Mouse (Mus musculus): ENCODE measurements around the gene Pdf. TPM values are rescaled to one million over a fixed set of nuclear protein-coding genes. Genes with fewer than 3 reads are reported as not detected.
A peak's percentile ranks its signal among the peaks of the same experiment; 100 is the strongest.

The Pdf gene
- 28.3 and 29.4 TPM in 2 replicates for polyA plus RNA-seq (2015; fragmentation: Nextera tagmentation; extraction: Ambion mirVana)

DNA sequence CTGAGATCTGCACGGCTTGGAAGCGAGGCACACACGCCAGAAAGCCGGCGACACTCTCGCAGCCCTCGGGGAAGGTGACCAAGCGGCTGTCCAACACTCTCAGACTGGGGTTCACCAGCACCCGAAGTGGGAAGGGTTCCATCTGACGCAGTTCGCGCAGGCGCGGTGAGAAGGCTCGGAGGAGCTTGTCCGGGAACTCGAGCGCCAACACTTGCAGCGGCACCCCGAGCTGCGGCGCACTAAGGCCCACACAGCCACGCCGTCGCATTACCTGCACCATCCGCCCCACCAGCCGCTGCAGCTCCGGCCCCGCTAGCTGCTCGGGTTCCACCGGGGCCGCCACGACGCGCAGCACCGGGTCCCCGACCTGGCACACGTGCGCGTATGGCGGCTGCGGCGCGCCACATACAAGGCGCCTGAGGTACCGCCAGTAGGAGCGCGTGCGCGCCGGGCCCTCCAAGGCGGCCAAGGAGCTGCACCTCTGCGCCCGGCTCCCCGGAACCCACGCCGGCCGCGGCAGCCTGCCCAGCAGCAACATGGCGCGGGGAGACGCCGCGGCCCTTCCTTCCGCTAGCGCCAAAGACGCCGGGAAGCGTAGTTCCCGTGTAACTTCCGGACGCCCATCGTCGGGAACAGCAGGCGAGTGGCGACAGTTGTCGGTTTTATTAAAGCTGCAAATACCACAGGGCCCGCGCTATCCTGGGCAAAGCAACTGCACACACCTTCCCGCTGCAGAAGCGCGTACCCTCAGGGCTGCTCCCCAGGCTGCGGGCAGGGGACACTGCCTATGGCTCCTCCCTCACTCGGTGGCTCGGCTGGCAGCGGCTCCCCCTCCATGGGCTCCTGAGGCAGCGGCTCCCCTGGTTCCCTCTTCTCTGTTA is at the start of gene Pdf:
Gene Pdf, minus strand, starts transcription at position 554 of the 881 bp plus-strand sequence.
- DNase-seq (ENCODE audit: low spot score), result peak; percentile 81

- peak; percentile 95 for DNase-seq (ENCODE audit: low spot score)
These were observed 48.1 kb upstream of the Pdf start, which contains the start of gene Terf2 for GRCm38 (mm10) chr8:107096366-107097036. Gene Terf2 (minus strand): TSS chr8:107096547.

GRCm38 (mm10) chr8:107095717-107096365 is 47.4 kb upstream of the Pdf start:
- peak; percentile 65 for DNase-seq (ENCODE audit: low spot score)

DNA sequence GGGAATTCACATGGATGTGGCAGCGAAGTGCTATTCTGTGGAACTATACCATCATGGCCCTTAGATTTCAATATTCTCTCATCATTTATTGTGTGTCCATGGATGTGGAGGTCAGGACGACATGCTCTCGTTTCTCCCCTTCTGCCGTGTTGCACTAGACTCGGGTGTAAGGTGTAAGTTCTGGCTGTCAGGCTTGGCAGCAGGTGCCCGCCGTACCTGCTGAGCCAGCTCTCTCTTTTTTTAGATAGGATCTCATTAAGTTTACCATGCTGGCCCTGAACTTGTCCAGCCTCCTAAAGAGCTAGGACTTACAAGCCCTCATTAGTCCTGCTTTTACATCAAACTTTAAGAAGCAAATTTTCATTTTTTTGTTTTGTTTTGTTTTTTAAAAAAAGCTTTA is 42.1 kb upstream of the Pdf start:
- DNase-seq (ENCODE audit: low spot score), result no peak

- DNase-seq (ENCODE audit: low spot score), result no peak
These were observed 40.2 kb upstream of the Pdf start for GRCm38 (mm10) chr8:107088526-107089063.

DNA sequence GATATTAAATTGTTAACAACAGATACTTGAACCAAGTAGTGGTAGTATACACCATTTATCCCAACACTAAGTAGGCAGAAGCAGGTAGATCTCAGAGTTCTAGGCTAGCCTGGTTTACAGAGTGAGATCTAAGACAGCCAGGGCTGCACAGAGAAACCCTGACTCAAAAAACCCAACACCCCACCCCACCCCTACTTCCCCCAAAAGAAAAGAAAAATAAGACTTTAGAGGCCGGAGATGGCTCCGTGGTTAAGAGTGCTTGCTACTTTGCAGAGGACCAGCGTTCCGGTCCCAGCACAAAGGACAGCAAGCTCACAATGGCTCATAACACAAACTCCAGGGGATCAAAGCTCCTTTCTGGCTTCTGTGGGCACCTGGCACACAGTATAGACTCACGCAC is 37.6 kb upstream of the Pdf start:
- no peak for DNase-seq (ENCODE audit: low spot score)

DNA sequence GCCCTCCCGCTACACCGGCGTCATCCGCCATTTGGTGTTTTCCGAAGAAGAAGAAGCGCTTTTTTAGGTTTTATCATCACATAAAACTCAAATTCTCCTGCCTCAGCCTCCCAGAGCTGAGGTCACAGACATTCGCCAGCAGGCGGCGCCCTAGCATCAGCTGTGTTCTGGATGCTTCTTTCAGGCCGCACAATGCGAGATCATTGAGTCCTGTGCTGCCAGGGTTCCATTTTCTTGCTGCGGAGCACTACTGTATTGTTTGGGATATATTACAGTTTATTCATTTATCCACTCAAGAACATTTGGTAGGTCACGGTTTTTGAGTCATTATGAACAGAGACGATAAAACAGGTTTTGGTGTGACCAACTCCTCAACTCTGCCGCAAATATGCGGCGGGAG is 36.9 kb upstream of the Pdf start:
- DNase-seq (ENCODE audit: low spot score), result peak; percentile 24

GRCm38 (mm10) chr8:107076239-107076888 is 27.9 kb upstream of the Pdf start:
- DNase-seq (ENCODE audit: low spot score), result no peak

DNA sequence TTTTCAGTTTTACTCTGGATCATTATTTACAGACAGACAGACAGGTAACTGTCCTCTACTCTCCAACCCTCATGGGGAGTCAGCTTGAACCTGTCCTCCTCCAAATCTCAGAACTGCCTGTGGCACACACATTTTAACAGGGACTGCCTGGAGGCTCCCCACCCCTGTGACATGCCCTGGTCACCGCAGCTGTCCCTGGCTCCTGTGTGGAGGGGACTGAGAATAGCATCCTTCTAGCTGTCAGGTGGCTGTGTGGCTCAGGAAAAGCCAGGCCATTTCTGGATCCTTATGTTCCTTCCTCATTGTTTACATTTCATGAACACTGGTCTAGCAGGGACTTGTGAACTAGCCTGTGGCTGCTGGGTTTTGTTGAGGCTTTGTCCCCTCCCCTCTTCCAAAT is 25.7 kb upstream of the Pdf start:
- no peak for DNase-seq (ENCODE audit: low spot score)

DNA sequence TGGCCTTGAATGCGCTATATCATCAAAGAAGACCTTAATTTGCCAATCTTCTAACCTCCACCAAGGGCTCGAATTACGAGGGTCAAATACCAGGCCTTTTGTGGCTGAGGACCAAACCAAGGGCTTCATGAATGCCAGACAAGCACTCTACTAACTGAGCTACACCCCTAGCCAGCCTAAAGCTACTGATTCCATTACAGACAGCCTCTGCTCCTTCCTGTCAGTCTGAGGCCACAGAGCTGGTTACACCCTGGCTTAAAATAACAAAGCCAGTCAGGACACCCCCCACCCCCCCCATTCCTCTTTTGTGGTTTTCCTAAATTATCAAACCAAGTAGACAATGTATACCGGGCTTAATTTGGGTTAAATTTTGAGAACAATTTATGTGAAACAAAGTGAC is 25.3 kb upstream of the Pdf start:
- no peak for DNase-seq (ENCODE audit: low spot score)

DNA sequence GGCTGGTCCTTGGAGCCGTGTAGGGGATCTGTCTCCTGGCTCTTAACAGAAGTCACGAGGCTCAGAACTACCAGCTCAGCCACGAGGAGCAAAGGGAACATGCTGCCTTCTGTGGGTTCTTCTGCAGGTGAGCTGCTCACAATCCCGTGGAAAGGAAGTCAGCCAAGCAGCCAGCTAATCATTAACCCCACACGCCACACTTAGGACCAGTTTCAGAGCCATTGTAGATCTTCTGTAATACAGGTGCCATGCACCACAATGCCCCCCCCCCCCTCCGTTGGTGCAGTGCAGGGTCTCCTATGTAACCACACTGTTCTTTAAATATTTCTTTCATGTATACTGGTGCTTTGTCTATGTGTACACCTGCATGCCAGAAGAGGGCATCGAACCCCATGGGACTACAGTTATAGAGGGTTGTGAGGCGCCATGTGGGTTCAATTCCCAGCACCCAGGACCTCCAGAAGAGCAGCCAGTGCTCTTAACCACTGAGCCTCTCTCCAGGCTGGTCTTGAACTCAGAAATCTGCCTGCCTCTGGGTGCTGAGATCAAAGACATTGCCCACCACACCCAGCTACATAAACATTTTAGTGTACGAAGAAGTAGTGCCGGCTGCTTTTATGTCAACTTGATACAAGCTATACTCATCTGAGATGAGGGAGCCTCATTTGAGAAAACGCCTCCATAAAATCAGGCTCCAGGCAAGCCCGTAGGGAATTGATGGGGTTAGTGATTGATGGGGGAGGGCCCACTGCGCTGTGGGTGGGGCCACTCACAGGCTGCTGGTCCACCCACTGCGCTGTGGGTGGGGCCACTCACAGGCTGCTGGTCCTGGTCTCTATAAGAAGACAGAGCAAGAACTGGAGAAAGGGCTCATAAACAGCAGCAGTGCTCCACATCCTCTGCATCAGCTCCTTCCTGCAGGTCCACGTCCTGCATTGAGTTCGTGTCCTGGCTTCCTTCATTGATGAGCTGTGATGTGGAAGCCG is 17.4 kb upstream of the Pdf start, which contains the start of gene Tmed6:
Gene Tmed6, minus strand, starts transcription at position 134 of the 986 bp plus-strand sequence.
- DNase-seq (ENCODE audit: low spot score), result no peak

- DNase-seq (ENCODE audit: low spot score), result no peak
These were observed 14.2 kb upstream of the Pdf start for GRCm38 (mm10) chr8:107062613-107063012.

DNA sequence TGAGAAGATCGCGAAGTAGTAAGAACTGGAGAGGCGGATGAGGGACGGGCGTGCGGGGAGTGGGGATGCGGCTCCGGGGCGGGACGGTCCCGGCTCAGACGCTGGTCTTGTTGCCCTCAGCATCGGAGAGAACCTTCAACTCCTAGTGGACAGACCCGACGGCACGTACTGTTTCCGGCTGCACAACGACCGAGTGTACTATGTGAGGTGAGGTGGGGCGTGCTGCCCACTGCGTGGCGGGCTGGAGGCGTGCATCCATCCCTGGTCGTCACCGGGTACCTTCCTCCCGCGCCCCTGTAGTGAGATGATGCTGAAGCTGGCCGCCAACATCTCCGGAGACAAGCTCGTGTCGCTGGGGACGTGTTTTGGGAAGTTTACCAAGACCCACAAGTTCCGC is 8.6 kb upstream of the Pdf start:
- no peak for DNase-seq (ENCODE audit: low spot score)

DNA sequence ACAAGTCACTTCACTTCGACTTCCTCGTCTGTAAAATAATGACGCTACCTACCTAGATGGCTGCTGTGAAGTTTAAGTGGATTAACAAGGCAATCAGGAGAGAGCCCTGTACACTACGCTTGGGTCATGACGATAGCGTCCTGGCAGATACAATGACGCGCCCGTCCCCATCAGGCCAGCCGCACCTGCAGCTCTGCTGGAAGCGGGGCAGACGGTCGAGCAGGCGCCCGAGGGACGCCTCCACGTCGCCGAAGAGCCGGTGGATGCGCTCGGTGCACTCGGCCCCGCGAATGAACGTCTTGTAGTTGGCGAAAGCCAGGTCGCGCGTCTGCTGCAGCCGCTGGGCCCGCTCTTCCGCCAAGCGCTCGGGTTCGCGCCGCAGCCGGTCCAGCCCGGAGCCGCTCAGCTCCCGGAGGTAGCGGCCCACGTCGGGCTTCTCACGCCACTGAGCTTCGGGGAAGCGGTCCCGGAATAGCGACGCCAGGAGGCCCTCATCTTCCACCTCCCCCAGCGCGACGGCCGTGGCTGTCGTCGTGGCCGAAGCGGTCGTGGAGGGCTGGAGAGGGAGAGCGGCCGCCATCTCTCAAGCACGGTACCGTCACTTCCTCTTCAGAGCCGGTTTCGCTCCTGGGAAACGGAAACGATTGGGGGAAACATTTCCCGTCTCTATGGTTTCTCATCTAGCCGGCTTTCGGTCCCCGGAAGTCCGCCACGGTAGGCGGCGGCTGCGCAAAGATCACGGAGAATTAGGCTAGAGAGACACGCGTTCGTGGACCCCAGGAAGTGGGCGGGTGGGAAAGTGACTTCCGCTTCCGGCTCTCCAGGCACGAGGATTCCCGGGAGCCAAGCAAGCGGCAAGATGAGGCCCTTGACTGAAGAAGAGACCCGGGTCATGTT is 7.9 kb upstream of the Pdf start, which contains the start of the genes Cog8 and Nip7:
Gene Cog8, minus strand, starts transcription at position 614 of the 897 bp plus-strand sequence.
Gene Nip7, plus strand, starts transcription at position 802 of the 897 bp plus-strand sequence.
- DNase-seq (ENCODE audit: low spot score), result peak; percentile 97

GRCm38 (mm10) chr8:107052046-107052445 is 3.6 kb upstream of the Pdf start:
- DNase-seq (ENCODE audit: low spot score), result no peak

DNA sequence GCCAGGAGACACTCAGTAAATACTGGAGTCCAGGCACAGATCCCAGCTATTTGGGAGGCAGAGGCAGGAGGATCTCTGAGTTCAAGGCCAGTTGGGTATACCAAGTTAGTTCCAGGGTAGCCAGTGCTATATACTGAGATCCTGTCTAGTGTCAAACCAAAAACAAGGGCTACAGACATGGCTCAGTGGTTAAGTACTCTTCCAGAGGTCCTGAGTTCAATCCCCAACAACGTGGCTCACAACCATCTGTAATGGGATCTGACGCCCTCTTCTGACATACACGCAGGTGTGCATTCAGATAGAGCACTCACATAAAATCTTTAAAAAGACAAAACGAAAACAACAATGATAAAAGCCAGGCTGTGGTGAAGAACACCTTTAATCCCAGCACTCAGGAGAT is 1.1 kb upstream of the Pdf start:
- no peak for DNase-seq (ENCODE audit: low spot score)

- DNase-seq (ENCODE audit: low spot score), result no peak
These were observed 1.4 kb downstream of the Pdf start for GRCm38 (mm10) chr8:107046976-107047375.

- DNase-seq (ENCODE audit: low spot score), result no peak
These were observed 2.9 kb downstream of the Pdf start for GRCm38 (mm10) chr8:107045478-107045877.

- DNase-seq (ENCODE audit: low spot score), result no peak
These were observed 7.8 kb downstream of the Pdf start for GRCm38 (mm10) chr8:107040632-107041031.

Data from thymus, postnatal 0 days (tissue).